Mouse (Mus musculus): ENCODE results near the gene Nek1.
"Not testable (repeated sequence)": the region's sequence is repeated elsewhere in the genome, so short reads cannot be mapped to it uniquely, and the experiment has no call there.

Gene Nek1

DNA sequence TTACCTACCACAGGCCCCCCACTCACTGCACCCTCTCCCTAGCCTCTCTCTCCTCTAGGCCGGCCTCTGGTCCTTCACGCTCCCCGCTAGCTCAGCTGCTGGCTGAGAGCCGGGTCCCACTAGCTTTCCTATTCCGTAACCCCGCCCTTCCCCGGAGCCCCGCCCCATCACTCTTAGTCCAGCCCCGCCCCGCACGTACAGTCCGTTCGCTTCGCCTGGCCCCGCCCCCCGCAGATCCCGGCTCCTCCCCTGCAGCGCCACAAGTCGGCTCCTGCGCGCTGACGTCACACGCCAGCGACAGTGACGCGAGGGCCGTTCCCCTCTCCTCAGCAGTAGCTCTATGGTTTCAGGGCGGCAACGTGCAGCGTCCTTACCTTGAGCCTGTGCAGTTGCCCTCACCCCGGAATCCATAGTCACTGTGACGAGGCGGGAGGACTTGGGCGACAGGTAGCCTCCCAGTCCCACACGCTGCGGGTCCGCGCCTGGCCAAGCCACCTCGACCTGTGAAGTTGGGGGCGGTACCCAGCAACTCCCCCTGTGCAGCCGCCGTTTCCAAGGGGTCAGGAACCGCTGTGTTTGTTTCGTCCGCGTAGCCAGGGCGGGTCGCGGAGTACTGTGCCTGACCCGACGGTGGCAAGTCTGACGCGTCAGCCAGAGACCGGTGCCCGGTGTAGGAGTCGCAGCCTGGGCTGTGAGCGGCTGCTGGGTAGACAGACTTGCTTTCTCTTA, at the start of gene Nek1:
Gene Nek1 (plus strand): TSS at position 286 of the 729 bp plus-strand sequence.
- peak; percentile 97 to 99 for DNase-seq

DNA sequence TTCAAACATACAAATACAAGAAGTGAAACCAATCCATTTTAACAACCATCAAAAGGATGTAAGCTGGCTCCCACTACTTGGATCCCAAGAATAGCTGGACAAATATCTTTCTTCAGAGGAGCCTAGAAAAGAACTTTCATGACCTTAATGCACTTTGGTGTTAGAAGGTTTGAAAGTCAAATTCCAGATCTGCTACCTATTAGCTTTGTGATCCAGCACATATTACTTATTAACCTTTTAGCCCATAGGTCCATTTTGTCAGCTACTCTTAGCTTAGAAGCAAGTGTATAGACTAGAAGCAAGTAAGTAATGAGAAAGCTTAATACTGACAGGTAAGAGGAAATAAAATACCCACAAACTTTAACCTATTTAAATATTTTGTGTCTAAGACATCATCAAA, 45.5 kb upstream of the Nek1 start:
- DNase-seq, result no peak

DNA sequence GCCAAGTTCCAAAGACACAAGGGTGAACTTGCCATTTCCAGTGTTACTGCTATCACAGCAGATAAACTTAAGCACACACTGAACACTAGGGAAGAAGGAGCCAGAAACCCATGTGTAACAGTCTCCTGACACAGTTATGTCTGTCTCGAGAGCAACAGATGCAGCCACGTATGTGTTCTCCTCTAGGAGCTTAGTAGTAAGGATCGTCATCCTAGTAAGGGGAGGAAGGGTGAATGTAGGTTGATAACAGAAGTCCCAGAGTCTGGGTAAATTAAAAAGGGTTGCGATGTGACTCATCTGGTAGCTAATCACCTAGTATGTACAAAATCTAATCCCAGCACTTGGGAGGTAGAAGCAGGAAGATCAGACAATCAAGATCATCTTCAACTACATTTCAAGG, 43.1 kb upstream of the Nek1 start:
- no peak for DNase-seq

DNA sequence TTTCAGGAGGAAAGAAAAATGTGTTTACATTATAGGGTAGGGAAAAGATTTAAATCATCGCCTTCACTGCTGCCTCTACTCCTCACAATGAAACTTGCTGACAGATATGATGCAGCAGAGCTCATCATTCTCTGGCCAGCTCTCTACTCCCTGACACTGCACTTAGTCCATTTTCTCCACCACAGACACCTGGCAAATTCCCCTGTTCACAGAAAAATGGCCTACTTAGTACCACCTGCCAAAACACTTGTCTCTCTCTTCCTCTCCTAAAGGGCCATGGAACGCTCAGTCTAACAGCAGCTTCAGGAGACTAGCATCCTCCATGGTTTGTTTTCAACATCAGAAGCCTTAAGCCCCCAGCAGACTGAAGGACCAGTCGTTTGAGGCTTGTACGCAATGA, 41.7 kb upstream of the Nek1 start:
- DNase-seq, result peak in 1 of 2 experiments; percentile 49

DNA sequence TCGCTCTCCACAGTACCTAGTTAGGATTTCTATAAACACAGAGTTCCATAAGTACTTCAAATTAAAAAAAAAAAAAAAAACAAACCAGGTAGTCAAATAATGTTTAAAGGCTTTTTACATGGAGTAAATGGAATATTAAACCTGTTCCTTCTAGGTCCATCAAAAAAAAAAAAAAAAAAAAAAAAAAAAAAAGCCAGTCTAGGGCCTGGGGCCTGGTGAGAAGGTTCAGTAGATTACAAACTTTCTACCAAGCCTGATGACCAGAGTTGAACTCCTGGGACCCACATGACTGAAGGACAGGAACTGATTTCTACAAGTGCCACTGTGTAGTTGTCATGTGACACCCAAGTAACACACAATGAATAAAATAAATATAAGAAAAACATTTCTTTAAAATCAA, 41.2 kb upstream of the Nek1 start:
- DNase-seq, result no peak

DNA sequence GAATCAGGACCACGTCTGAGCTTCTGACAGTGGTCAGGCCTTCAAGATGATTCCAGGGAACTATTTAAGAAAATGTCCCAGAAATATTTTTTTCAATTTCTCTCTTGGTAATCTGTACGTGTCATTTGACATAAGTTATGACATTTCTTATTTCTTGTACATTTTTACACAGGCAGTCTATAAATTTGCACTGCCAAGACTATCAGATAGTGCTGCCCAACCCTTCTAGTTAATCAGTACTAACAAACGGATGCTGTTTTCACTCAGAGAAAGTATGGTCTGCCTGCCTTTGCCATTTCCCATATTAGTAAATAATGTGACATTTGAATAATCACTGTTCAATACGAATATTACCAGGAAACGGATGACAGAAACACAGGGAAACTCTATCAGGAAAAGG, 40.2 kb upstream of the Nek1 start:
- no peak for DNase-seq

DNA sequence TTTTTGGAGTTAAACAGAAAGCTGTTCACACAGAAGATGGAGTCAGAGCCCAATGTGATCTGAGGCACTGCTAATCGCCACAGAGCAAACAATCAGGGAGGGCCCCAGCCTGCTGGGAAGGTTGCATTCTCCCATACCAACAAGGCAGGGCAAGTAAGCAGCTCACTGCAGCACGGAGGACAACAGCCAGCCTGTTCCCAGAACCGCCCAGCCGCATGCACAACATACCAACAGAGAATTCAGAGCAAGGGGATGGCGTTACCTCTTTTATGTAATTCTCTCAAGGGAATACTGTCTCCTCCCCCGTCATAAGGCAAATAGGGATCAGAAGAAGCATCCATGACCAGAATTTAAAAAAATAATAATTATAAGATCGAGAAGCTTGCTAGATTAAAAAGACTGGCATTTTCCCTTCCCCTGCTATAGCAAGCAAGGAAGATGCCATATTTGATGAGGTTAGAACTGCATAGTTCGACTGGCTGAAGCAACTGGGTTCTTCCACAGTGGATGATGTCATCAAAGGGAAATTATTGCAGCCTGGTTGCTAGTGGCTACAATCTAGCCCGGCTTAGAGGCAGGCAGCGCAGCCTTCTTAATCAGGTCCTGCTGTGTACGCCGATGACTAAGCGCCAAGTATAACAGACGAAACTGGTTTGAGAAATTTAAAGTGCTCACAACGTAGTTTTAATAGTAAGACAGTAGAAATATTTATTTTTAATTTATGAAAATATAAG, 38.5 kb upstream of the Nek1 start:
- peak; percentile 74 to 80 for DNase-seq

DNA sequence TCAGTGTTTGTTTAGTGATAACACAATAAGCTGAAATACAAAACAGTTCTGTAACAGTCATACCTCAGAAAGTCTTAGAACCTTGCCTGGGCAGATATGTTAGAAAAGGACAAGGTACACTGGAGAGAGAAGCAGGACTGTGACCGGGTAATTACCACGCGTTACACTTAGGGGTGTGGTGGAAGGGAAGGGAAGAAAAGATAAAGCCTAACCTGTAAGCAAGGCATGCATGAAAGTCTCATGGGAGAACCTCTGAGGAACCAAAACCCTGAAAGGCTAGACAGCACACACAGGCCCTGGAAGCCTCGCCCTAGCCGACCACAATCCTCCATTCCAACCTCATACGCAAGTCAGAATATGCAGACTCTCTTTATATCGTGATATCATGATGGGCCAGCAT, 36.1 kb upstream of the Nek1 start:
- no peak for DNase-seq

DNA sequence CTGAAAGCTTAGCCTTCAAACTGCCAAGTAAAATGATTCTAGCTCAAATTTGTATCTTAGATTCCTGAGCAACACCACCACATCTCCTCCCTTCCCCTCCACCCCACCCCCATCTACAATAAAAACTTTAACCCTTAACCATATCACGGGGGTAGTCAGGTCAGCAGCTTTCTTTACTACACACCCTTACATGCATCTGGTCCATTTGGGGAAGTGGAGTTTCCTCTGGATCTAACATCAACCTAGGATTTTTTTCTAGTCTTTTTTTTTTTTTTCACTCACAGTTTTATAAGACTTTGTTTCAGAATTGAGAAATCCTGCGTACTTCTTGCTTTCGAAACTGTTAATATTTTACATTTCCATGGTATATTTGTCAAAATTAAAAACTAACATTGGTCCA, 30.2 kb upstream of the Nek1 start:
- DNase-seq, result no peak

DNA sequence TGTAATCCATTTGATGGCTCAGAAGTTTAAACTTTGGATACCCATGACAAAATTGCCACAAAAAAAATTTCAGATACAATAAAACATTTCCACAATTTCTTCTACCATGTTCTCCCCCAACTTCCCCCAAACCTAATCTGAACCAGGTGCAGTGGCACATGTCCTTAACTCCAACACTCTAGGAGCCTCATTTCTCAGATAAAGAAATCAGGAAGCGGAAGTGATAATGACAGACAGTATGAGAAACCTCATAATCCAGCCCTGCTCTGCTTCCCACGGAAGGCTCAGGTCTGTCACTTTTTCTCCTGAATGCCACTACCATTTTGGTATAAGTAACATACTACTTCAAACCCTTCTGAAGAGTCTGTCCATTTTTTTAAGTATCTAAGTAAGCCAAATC, 29.1 kb upstream of the Nek1 start:
- no peak for DNase-seq

DNA sequence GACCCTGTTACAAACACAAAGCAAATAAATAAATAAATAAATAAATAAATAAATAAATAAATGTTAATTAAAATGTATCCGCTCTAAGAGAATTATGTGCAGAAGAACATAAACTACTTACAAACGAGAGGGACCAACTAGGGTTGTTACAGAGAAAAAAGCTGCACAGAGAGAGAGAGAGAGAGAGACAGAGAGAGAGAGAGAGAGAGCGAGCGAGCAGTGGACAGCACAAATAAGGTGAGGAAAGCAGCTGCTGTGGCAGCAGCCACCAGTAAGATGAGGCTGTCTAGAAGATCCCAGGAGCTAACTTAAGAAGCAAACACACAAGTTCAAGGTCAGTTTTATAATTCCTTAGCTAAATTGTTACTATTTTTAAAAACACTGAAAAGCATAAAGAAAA, 28.5 kb upstream of the Nek1 start:
- DNase-seq, result no peak

DNA sequence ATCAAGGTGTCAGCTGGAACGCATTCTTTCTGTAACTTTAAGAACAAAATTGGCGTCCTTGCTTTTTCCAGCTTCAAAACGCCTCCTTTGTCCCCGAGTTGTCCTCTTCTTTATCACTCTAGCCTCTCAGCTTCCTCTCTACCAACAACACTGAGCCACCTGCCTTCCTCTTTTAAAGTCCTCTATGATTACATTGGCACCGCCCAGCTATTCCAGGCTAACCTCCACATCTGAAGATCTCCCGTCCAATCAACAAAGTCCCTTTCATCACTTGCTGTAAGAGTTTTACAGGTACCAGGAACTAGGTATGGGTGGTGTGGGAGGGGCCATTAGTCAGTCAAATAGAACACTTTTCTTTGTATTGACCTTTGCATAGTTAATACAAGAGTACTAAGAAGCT, 27.7 kb upstream of the Nek1 start:
- no peak for DNase-seq

DNA sequence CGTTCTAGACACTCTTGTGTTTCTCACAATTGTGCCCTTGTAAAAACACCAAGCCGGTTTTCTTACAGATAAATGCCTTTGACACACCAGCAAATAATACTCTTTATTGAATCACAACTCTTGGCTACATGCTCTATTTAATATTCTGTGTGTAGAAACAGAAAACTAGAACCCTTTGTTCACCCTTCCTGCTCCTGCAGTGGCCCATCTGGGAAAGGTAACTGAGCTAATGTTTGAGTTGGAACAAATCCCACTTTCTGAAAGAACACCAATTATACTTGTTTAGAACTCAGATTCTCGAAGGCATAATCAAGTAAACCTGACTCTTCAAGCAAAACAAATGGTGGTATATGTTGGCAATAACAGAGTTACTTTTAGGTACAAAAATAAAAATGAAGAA, 27.3 kb upstream of the Nek1 start:
- DNase-seq, result no peak

DNA sequence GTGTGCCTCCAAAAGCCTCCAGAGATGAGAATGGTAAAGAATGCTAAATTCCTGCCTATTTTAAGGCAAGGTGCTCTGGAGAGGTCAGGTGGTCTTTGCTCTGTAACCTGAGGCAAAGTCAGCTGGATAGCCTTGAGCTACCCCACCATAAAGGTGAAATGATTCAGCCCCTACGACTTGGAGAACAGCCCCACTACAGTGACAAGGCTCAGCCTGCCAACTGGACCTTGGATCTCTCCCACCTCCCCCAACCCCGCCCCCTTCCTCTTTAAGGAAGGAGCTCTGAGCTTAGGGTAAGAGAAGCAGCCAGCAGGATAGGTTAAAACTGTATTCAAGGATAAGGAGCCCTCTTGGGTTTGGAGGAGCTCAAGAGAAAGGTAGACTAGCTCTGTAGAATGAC, 23.9 kb upstream of the Nek1 start:
- DNase-seq, result no peak

DNA sequence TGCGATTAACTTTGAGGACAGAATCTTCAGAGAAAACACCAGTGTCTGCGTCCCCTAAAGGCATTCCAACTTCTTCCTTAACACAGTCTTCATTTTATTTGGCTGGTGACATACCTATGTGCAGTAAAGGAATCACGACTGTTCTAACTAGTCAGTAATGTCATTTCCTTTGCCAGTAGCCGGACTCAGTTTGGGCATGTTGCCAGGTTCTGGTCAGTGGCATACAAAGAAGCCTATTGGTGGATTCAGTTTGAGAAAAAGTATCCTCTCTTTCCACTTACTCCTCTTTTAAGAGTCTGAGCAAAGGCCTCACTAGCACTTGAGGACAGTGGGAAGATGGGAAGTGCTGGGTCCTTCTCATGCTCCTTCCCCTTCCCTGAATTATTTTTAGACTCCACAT, 21.2 kb upstream of the Nek1 start:
- peak; percentile 36 to 46 for DNase-seq

DNA sequence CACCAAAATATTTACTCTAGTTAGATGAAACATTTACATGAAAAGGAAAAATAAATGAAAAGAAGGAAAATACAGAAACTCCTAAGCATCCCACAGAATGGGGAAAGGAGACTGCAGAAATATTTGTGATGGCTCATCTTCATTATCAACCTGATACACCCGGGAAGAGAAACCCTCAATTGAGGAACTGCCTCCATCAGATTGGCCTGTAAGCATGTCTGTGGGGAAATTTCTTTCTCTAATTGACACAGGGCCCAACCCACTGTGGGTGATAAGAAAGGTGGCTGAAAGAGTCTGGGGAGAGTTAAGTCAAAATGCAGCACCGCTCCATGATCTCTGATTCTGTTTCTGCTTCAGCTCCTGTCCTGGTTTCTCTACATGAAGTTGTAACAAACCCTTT, 19.5 kb upstream of the Nek1 start:
- DNase-seq, result no peak

DNA sequence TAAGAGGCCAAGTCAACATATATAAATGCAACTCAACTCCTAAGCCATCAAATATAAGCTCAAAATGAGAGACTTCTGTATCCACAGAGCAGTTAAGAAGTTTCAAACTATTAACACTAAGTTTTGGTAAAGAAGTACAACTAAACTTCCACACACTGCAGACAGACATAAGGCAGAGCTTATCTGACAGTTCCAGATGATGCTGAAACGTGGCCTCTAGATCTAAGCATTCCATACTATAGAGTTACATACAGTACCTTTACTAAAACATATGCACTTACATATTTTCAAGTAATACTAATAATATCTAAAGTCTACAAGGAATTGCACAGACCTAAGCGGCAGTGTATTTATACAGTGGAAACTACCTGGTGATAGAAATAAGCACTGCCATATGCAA, 18.2 kb upstream of the Nek1 start:
- DNase-seq, result no peak

DNA sequence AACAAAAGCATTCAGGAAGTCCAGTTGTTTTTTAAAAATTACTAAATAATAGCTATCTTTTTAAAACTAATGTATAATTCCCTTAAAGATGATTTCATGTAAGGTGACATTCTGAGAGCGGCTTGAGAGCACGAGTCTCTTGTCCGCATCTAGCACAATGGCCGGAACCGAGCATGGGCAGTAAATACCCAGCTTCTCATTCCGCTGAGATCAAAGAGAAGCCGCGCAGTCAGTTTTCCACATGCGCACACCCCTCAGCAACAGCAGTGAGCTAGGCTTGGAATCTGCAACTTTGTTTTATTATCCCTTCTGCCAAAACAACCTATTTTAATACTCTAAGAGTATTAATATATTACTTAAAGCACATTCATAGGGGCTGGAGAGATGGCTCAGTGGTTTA, 16.2 kb upstream of the Nek1 start:
- DNase-seq, result no peak

DNA sequence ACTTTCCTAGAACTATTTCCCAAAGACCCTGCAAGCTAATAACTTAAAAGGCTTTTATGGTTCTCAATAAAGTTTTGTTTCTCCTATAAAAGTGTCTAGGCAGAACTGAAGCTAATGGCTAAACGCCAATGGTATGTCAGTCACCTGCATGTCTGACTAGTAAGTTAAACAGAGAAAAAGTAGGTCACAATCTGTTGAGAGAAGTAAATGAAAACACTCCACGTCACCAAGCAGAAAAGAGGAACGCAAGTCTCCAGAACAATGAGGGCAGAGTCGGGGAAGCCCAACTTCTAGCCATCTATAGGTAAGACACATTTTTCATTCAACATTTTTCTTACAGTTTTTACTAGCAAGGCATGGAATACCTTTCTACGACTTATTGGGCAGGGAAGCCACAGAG, 14.5 kb upstream of the Nek1 start:
- DNase-seq, result no peak

DNA sequence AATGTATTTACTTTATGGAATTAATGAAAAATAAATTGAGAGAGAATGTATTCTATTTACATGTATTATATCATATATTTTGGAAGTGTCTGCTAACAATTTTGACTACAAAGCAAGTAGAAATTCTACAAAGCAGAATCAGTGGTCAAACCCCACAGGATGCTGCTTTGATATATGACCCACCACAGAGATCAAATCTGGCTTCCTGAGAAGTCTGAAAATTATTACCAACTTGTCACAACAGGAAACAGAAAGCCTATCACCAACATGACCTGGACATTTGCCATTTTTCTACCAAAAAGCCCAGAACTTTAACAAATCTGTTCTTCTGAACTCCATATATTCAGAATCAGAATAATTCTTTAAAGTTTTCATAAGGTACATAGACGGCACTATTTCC, 11.6 kb upstream of the Nek1 start:
- no peak for DNase-seq

DNA sequence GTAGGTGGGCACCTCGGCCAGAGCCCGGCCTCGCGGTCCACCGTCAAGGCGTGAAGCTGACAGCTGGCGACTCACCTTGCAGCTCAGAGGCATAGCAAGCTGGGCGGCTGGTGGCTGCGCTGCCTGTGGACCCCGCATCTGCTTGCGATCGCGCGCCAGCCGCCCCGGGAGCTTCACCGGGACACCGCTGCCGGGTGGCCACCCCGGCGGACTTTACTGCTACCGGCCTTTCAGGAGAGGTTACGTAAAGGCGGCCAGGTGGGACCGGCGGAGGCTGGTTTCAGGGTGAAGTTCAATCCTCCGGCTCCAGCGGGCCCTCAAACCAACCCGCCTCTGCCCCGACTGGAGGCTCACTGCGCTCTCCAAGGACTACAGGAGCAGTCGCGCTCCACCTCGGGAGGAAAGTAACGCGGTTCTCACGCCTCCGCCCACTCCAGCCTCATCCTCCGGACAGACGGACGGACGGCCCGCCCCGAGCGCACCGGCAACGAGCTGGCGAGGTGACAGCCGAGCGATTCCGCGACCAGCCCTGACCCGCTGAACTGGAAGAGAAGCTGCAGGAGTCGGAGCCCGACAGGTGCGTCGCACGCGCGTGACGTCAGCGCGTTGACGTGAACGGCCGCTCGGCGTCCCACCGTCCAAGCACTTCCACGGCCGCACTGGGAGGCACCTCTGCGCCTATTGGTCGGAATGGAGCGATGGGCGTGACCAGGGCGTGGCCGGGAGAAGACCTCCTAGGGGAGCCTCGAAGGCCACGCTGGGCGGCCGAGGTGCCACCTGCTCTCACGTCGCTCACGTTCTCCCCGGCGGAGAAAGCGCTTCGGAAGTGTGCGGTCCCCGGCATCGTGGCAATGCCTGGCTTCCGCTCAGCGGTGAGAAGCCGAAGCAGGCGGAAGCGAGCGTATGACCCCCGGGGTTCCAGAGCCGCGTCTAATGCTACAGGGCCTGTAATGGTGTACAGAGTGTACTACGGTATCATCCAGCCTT, 10.0 kb upstream of the Nek1 start, which contains the start of gene Clcn3:
Gene Clcn3 (minus strand): TSS at position 600 of the 987 bp plus-strand sequence.
- peak; percentile 97 to 98 for DNase-seq

DNA sequence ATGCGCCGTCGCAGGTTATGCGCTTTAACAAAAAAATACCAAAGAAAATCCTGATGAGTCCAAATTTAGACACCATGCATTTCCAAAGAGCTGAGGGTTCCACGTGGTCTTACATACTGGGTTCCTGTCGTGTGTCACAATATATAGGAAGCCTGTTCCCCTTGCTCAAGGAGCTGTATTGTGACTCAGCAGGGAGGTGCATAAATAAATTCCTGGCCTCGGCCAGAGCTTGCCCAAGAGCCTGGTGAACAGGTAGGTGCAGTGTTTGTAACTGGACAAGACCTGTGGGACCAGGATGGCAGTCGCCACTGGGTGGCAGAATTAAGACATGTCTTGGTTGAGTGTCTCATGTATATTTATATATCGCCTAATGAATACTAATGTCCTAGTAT, 9.3 kb upstream of the Nek1 start:
- peak; percentile 68 to 70 for DNase-seq

DNA sequence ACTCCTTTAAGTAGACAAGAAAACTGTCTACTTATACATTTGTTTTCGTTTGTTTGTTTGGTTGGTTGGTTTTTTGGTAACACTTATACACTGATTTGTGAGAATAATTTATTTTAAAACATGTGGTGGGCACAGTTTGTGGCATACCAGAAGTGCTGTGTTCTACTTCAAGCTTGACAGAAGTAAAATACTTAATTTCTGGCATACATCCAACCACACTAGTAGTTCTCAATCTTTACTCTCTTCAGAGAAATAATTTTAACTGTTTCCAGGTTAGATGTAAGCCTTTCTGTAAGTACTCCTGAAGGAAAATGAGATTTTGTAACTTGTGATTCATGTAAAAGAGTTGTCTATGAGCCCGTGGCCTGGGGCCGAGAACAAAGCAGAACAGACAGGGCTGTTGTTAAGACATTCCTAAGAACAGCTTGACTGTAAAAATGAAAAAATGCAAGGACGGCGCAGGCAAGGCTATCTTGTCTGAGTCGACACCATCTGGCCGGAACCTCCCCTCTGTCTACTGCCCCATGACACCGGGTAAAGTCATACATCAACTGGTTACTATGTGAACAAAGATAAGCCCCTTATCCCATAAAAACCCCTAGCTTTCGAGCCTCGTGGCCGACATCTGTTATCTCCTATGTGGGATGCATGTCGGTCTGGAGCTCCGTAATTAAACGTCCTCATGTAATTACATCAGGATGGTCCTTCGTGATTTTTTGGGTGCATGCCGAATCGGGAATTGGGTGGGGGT, 8.6 kb upstream of the Nek1 start:
- not testable (repeated sequence) for DNase-seq
